Mouse (Mus musculus): ENCODE measurements around the gene Adipor2.

- TF ChIP-seq CTCF (IDR thresholded peaks at IDR 0.05) (no peak), POLR2A (IDR thresholded peaks at IDR 0.05; ENCODE audit: insufficient read depth, low read depth, low read length) (no peak), EP300 (IDR thresholded peaks at IDR 0.05; ENCODE audit: insufficient read depth, low read depth, low read length) (no peak)
These were observed 76.1 kb downstream of the Adipor2 start for GRCm38 (mm10) chr6:119341409-119341808.

Measured in heart, adult 2 months (tissue).